Mouse (Mus musculus): ENCODE measurements at regions not wholly inside any gene's neighbourhood (a gene's known extent, or its start where the extent isn't known, plus 50 kb on each side); places are given as distances from the start of the nearest gene placed in this dataset.
"Not testable (repeated sequence)": the region's sequence is repeated elsewhere in the genome, so short reads cannot be mapped to it uniquely, and the experiment has no call there.

GRCm38 (mm10) chr6:107004406-107005120 lies 204.7 kb upstream of the Crbn start:
- ATAC-seq (replicated peaks; ENCODE audit: low read depth, poor library complexity, severe bottlenecking), result no peak

- no peak for ATAC-seq (replicated peaks; ENCODE audit: low read depth, poor library complexity, severe bottlenecking)
These were observed 210.9 kb upstream of the Crbn start for GRCm38 (mm10) chr6:107010785-107011184.

GRCm38 (mm10) chr6:107012938-107013511 lies 213.1 kb upstream of the Crbn start:
- ATAC-seq (replicated peaks; ENCODE audit: low read depth, poor library complexity, severe bottlenecking), result no peak

GRCm38 (mm10) chr6:107019126-107019525 lies 219.2 kb upstream of the Crbn start:
- no peak for ATAC-seq (replicated peaks; ENCODE audit: low read depth, poor library complexity, severe bottlenecking)

- no peak for ATAC-seq (replicated peaks; ENCODE audit: low read depth, poor library complexity, severe bottlenecking)
These were observed 245.3 kb upstream of the Crbn start for GRCm38 (mm10) chr6:107045177-107045576.

GRCm38 (mm10) chr6:107051604-107052003 lies 251.7 kb upstream of the Crbn start:
- ATAC-seq (replicated peaks; ENCODE audit: low read depth, poor library complexity, severe bottlenecking), result no peak

- no peak for ATAC-seq (replicated peaks; ENCODE audit: low read depth, poor library complexity, severe bottlenecking)
These were observed 252.3 kb upstream of the Crbn start for GRCm38 (mm10) chr6:107052180-107052579.

- no peak for ATAC-seq (replicated peaks; ENCODE audit: low read depth, poor library complexity, severe bottlenecking)
These were observed 259.3 kb upstream of the Crbn start for GRCm38 (mm10) chr6:107059001-107059765.

GRCm38 (mm10) chr6:107062886-107063565 lies 263.1 kb upstream of the Crbn start:
- no peak for ATAC-seq (replicated peaks; ENCODE audit: low read depth, poor library complexity, severe bottlenecking)

GRCm38 (mm10) chr6:107070441-107070840 lies 270.6 kb upstream of the Crbn start:
- no peak for ATAC-seq (replicated peaks; ENCODE audit: low read depth, poor library complexity, severe bottlenecking)

- ATAC-seq (replicated peaks; ENCODE audit: low read depth, poor library complexity, severe bottlenecking), result no peak
These were observed 292.7 kb upstream of the Crbn start for GRCm38 (mm10) chr6:107092600-107092999.

GRCm38 (mm10) chr6:107128716-107129115 lies 328.8 kb upstream of the Crbn start:
- ATAC-seq (replicated peaks; ENCODE audit: low read depth, poor library complexity, severe bottlenecking), result no peak

- no peak for ATAC-seq (replicated peaks; ENCODE audit: low read depth, poor library complexity, severe bottlenecking)
These were observed 361.7 kb upstream of the Lrrn1 start for GRCm38 (mm10) chr6:107167736-107168491.

GRCm38 (mm10) chr6:107218309-107218708 lies 311.3 kb upstream of the Lrrn1 start:
- ATAC-seq (replicated peaks; ENCODE audit: low read depth, poor library complexity, severe bottlenecking), result no peak

GRCm38 (mm10) chr6:107218721-107219120 lies 310.8 kb upstream of the Lrrn1 start:
- no peak for ATAC-seq (replicated peaks; ENCODE audit: low read depth, poor library complexity, severe bottlenecking)

- ATAC-seq (replicated peaks; ENCODE audit: low read depth, poor library complexity, severe bottlenecking), result no peak
These were observed 307.0 kb upstream of the Lrrn1 start for GRCm38 (mm10) chr6:107222602-107223001.

GRCm38 (mm10) chr6:107229843-107230242 lies 299.7 kb upstream of the Lrrn1 start:
- ATAC-seq (replicated peaks; ENCODE audit: low read depth, poor library complexity, severe bottlenecking), result not testable (repeated sequence)

GRCm38 (mm10) chr6:107237692-107238091 lies 291.9 kb upstream of the Lrrn1 start:
- ATAC-seq (replicated peaks; ENCODE audit: low read depth, poor library complexity, severe bottlenecking), result no peak

GRCm38 (mm10) chr6:107243981-107244380 lies 285.6 kb upstream of the Lrrn1 start:
- ATAC-seq (replicated peaks; ENCODE audit: low read depth, poor library complexity, severe bottlenecking), result no peak

GRCm38 (mm10) chr6:107280348-107280747 lies 249.2 kb upstream of the Lrrn1 start:
- ATAC-seq (replicated peaks; ENCODE audit: low read depth, poor library complexity, severe bottlenecking), result no peak
